Mouse (Mus musculus): ENCODE measurements around the gene Reln.

GRCm38 (mm10) chr5:21981216-21981615, 363.3 kb downstream of the Reln start:
- TF ChIP-seq EP300 (IDR thresholded peaks at IDR 0.05; ENCODE audit: insufficient read depth, low read depth, low read length) (no peak), POLR2A (IDR thresholded peaks at IDR 0.05; ENCODE audit: insufficient read depth, low read length) (no peak), CTCF (IDR thresholded peaks at IDR 0.05; ENCODE audit: low read depth, low read length) (no peak)

All from ES-Bruce4 (cell line).